Mouse (Mus musculus): Measurements from ENCODE around the gene Rin1.
A peak's percentile ranks its signal among the peaks of the same experiment; 100 is the strongest.
"Not testable (repeated sequence)": the region's sequence is repeated elsewhere in the genome, so short reads cannot be mapped to it uniquely, and the experiment has no call there.

The Rin1 gene

GRCm38 (mm10) chr19:5050047-5050905 is at the start of gene Rin1:
Rin1 (plus strand) TSS chr19:5050481.
- no peak for DNase-seq

GRCm38 (mm10) chr19:5001666-5002406 is 48.4 kb upstream of the Rin1 start:
- peak; percentile 67 to 75 for DNase-seq

GRCm38 (mm10) chr19:5003644-5004043 is 46.6 kb upstream of the Rin1 start:
- not testable (repeated sequence) for DNase-seq

- no peak for DNase-seq
Measured at GRCm38 (mm10) chr19:5004925-5005324, 45.4 kb upstream of the Rin1 start.

GRCm38 (mm10) chr19:5013138-5013537 is 37.1 kb upstream of the Rin1 start:
- DNase-seq = no peak

- no peak for DNase-seq
Measured at GRCm38 (mm10) chr19:5014961-5015398, 35.3 kb upstream of the Rin1 start.

GRCm38 (mm10) chr19:5016221-5016742 is 34.0 kb upstream of the Rin1 start:
- no peak for DNase-seq

- DNase-seq = peak; percentile 43 to 45
Measured at GRCm38 (mm10) chr19:5016782-5017181, 33.5 kb upstream of the Rin1 start.

- no peak for DNase-seq
Measured at GRCm38 (mm10) chr19:5017611-5018010, 32.7 kb upstream of the Rin1 start.

- DNase-seq = no peak
Measured at GRCm38 (mm10) chr19:5018191-5018590, 32.1 kb upstream of the Rin1 start.

- no peak for DNase-seq
Measured at GRCm38 (mm10) chr19:5021416-5021815, 28.9 kb upstream of the Rin1 start.

- peak; percentile 81 to 83 for DNase-seq
Measured at GRCm38 (mm10) chr19:5023621-5024479, 26.4 kb upstream of the Rin1 start, which contains the start of gene Slc29a2. Slc29a2 (plus strand) TSS chr19:5023860.

- no peak for DNase-seq
Measured at GRCm38 (mm10) chr19:5026111-5026510, 24.2 kb upstream of the Rin1 start.

GRCm38 (mm10) chr19:5032686-5033085 is 17.6 kb upstream of the Rin1 start:
- DNase-seq = no peak

GRCm38 (mm10) chr19:5036577-5036976 is 13.7 kb upstream of the Rin1 start:
- DNase-seq = no peak

- peak; percentile 33 to 50 for DNase-seq
Measured at GRCm38 (mm10) chr19:5037678-5038571, 12.4 kb upstream of the Rin1 start.

- peak; percentile 78 to 79 for DNase-seq
Measured at GRCm38 (mm10) chr19:5038709-5039156, 11.5 kb upstream of the Rin1 start, which contains the start of the genes B4gat1 and AC124502.3. B4gat1 (plus strand) TSS chr19:5038826. AC124502.3 (plus strand) TSS chr19:5038891.

- no peak for DNase-seq
Measured at GRCm38 (mm10) chr19:5039301-5040114, 10.8 kb upstream of the Rin1 start.

GRCm38 (mm10) chr19:5040862-5041523 is 9.3 kb upstream of the Rin1 start, which contains the start of gene Brms1:
Brms1 (plus strand) TSS chr19:5041354.
- peak; percentile 76 to 80 for DNase-seq

- no peak for DNase-seq
Measured at GRCm38 (mm10) chr19:5041588-5041987, 8.7 kb upstream of the Rin1 start.
